Mouse (Mus musculus) heart, postnatal 0 days (tissue): ENCODE results near the gene Tiparp.

Experiments
- CTCF ChIP-seq: IDR thresholded peaks from 2 replicates; pipeline ENCODE4 v1.5.1; 2016; ENCODE audit warnings: antibody characterized with exemption, control low read depth, low read depth
- EP300 ChIP-seq: IDR thresholded peaks from 2 replicates; pipeline ENCODE4 v1.6.1; 2016; ENCODE audit warnings: antibody characterized with exemption, low read depth

DNA sequence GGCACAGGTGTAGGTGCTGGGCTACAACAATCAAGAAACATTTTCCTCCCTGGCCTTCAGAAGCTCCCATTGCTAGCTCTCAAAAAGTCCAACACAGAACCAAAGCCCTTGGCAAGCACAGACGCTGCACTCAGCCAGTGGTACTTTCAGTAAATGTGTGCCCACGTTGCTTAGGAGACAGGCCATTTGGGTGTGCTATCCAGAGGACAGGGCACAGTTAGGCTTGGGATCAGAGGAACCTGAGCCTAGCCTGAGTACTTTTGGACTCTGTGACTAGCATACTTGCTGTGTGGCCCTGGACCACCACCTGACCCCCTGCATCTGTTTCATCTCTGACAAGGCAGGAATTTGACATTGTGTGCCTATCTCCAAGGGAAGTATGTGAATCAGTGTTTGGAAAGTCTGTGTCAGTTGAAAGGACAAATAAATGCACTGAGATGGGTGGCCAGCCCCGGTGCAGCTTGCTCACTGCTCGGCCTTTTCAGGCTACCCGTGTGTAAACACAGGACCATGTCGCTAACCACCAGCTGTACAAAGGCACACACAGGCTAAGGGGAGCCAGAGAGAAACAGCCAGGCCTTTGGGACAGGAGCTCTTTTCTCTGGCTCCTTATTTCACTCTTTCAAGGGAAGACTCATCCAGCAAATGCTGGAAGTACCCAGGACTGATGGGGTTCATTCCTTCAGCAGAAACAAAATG, 35.9 kb downstream of the Tiparp start:
- TF ChIP-seq CTCF: no peak
- TF ChIP-seq EP300: no peak
